Mouse (Mus musculus) urinary bladder, postnatal 10 days (tissue): ENCODE results near the gene Tigd3.

ENCODE experiments used
- DNase-seq: peaks from one replicate; pipeline ENCODE4 v3.0.0; 2022; ENCODE audit warnings: low spot score

Tigd3 gene

GRCm38 (mm10) chr19:5894002-5894678 is at the start of gene Tigd3:
Gene Tigd3 (minus strand): TSS chr19:5894149.
- peak; percentile 75 for DNase-seq

- DNase-seq = no peak
Measured at GRCm38 (mm10) chr19:5943404-5943803, 49.5 kb upstream of the Tigd3 start.

GRCm38 (mm10) chr19:5942581-5942980 is 48.6 kb upstream of the Tigd3 start:
- DNase-seq = no peak

- no peak for DNase-seq
Measured at GRCm38 (mm10) chr19:5940656-5941055, 46.7 kb upstream of the Tigd3 start.

GRCm38 (mm10) chr19:5940173-5940572 is 46.2 kb upstream of the Tigd3 start:
- no peak for DNase-seq

GRCm38 (mm10) chr19:5939715-5940114 is 45.8 kb upstream of the Tigd3 start:
- DNase-seq = no peak

GRCm38 (mm10) chr19:5938516-5938915 is 44.6 kb upstream of the Tigd3 start:
- DNase-seq = no peak

- DNase-seq = no peak
Measured at GRCm38 (mm10) chr19:5937836-5938406, 44.0 kb upstream of the Tigd3 start.

- no peak for DNase-seq
Measured at GRCm38 (mm10) chr19:5937095-5937835, 43.3 kb upstream of the Tigd3 start.

GRCm38 (mm10) chr19:5935691-5936090 is 41.7 kb upstream of the Tigd3 start:
- no peak for DNase-seq

GRCm38 (mm10) chr19:5935266-5935665 is 41.3 kb upstream of the Tigd3 start:
- no peak for DNase-seq

- no peak for DNase-seq
Measured at GRCm38 (mm10) chr19:5929634-5930596, 36.0 kb upstream of the Tigd3 start.

- DNase-seq = no peak
Measured at GRCm38 (mm10) chr19:5928546-5928945, 34.6 kb upstream of the Tigd3 start.

- DNase-seq = no peak
Measured at GRCm38 (mm10) chr19:5928104-5928503, 34.2 kb upstream of the Tigd3 start.

- no peak for DNase-seq
Measured at GRCm38 (mm10) chr19:5927532-5927931, 33.6 kb upstream of the Tigd3 start.

GRCm38 (mm10) chr19:5927026-5927425 is 33.1 kb upstream of the Tigd3 start:
- DNase-seq = no peak

GRCm38 (mm10) chr19:5925311-5925855 is 31.4 kb upstream of the Tigd3 start:
- no peak for DNase-seq

GRCm38 (mm10) chr19:5924713-5925093 is 30.8 kb upstream of the Tigd3 start, which contains the start of gene Cdc42ep2:
Gene Cdc42ep2 (minus strand): TSS chr19:5924816.
- DNase-seq = peak; percentile 84

GRCm38 (mm10) chr19:5923990-5924712 is 30.2 kb upstream of the Tigd3 start:
- peak; percentile 81 for DNase-seq

GRCm38 (mm10) chr19:5922963-5923362 is 29.0 kb upstream of the Tigd3 start:
- no peak for DNase-seq
